Mouse (Mus musculus): Measurements from ENCODE around the gene Vegfd.

DNA sequence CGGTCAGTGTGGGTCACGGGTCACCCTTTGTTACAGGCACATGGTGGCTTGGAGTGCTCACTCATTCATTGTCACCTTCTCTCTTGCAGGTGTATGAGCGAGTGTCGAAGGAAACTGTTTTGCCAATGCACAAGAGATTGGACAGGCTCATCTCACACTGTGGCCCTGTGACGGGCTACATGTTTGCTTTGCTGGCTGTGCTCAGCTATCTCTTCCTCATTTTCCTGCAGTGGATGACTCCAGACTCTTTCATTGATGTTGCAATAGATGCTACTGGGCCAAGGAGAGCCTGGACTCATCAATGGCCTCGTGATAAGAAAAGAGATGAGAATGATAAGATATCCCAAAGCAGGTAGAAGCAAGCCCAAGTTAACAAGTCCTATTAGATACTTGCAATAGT, 58.4 kb downstream of the Vegfd start:
- TF ChIP-seq CTCF (IDR thresholded peaks at IDR 0.05; ENCODE audit: insufficient read depth, low read length) (no peak), POLR2A (IDR thresholded peaks at IDR 0.05; ENCODE audit: borderline replicate concordance, extremely low read depth, low read depth, low read length) (no peak)

All from lung, adult 2 months (tissue).